Mouse (Mus musculus) layer of hippocampus, adult 18-20 months (tissue): Measurements from ENCODE around the gene Ift80. TPM values are rescaled to one million over a fixed set of nuclear protein-coding genes. Genes with fewer than 3 reads are reported as not detected.
A peak's percentile ranks its signal among the peaks of the same experiment; 100 is the strongest.
"Not testable (repeated sequence)": the region's sequence is repeated elsewhere in the genome, so short reads cannot be mapped to it uniquely, and the experiment has no call there.

Experiments used
- DNase-seq, 2 experiments: peaks; one replicate each; pipeline ENCODE4 v3.0.0; 2022; ENCODE audit warnings: low spot score in 2 of 2
- long read RNA-seq: library from polyadenylated mRNA; stranded (forward); transcript quantifications from one replicate; pipeline ENCODE4 v2.0.0, GENCODE M21; 2021
- total RNA-seq, 2 experiments: library from RNA; stranded (reverse); gene quantifications; 2 replicates each; pipeline ENCODE4 v1.2.3; 2021

Ift80 gene
- total RNA-seq: 10 to 100 TPM; 24.6 to 25.2 TPM
- long read RNA-seq, full-length matches to known transcripts: 9 of 15 reads
- long read RNA-seq, partial matches to known transcripts: 4 of 15 reads
- long read RNA-seq, other reads (novel, unspliced or antisense): 2 of 15 reads

DNA sequence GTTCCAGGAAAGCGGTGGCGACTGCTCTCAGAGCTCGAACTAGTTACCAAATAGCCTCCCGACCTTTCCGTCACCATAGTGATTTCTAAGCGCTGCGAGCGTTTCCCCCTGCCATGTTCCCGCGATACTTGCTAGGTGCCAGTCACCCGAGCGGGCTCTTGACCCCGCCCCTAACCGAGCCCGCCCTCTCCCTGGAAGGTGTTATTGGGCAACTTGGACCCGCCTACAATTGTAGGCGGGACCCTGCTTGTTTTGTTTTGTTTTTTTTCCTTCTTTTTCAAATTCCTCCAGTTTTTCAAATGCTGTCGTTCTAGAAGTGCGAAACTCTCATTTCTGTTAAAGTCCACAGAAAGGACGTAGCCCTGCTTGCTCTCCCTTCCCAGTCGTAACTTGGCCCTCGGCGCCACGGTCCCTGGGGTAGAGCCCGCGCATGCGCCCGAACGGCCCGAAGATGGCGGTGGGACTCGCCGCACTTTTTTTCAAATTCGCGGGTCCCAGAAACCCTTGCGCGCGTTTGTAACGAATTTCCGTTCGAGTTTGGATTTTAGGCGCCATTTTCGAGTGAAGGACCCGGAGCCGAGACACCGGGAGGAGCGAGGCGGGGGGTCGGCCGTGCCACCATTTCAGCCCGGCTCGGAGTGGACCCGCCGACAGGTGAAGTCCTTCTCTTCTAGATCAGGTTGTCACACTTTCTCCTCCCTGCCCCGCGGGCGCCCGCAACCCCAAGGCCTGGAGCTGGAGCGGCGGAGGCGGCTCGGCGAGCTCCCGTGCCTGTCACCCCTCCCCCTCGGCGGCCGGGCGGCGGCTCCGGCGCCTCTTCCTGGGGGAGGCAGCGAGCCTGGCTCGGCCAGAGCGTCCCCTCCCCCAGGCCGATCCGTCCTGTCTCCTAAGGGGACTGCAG lies at the start of gene Ift80, which contains the start of gene Smc4:
Ift80 (minus strand) TSS at position 134 of the 901 bp plus-strand sequence.
Smc4 (plus strand) TSS at position 302 of the 901 bp plus-strand sequence.
- peak; percentile 92 to 97 for DNase-seq

GRCm38 (mm10) chr3:69051894-69052293 lies 47.5 kb upstream of the Ift80 start:
- DNase-seq: no peak

DNA sequence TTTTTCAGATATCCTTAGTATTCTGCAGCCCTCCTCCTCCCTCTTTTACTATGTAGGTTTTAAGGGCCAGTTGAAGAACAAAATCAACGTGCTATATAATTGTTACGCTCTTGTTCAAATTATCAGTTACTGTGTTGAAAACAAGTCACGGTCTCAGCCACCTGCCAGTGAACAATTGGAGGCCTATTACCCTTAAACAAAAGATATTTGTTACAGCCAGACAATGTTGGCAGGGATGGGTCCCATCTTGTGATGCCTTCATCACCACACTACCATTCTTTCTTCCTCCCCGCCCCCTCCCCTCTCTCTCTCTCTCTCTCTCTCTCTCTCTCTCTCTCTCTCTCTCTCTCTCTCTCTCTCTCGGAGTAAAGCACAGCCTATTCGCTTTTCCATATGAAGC lies 44.6 kb upstream of the Ift80 start:
- peak in 1 of 2 experiments; percentile 54 for DNase-seq

DNA sequence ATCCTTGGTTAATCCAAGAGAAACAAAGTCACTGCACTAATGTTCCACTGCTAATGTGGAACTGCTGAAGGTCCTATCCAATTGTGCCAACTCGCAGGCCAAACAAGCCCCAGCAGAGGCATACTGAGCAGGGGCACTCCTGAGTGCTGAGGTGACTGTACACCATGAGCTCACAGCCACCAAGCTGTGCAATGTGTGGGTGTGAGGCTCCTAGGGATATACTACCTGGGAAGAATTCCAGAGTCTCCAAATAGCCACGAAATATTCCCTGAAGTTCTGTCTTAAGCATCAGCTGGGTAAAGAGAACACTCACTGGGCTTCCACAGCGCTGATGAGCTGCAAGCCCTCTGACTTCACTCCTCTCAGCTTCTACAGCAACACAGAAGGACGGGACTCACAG lies 43.3 kb upstream of the Ift80 start:
- DNase-seq: no peak

GRCm38 (mm10) chr3:69046509-69046908 lies 42.1 kb upstream of the Ift80 start:
- DNase-seq: no peak

DNA sequence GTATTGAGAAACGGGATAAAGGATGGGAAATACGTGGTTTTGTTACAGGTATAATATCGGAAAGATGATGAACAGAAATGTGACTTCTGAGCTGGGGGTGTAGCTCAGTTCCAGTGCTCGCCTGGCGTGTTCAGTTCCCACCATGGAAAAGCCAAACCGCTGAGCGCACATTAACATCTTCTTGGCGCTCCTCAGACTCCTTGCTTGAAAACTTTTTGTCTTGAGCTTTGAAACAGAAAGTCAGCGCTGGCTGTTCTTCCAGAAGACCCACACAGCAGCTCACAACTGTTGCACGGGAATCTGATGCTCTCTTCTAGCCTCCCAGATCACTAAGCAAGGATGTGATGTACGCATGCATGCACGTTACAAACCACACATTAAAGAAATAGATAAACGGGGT lies 41.4 kb upstream of the Ift80 start:
- no peak for DNase-seq

- DNase-seq: no peak
Observed at GRCm38 (mm10) chr3:69045400-69045703, 41.0 kb upstream of the Ift80 start.

GRCm38 (mm10) chr3:69044645-69045399 lies 40.5 kb upstream of the Ift80 start, which contains the start of gene Trim59:
Gene Trim59 (minus strand): TSS chr3:69044755.
- peak; percentile 81 to 89 for DNase-seq

GRCm38 (mm10) chr3:69044167-69044591 lies 39.8 kb upstream of the Ift80 start:
- DNase-seq: no peak

- no peak for DNase-seq
Observed at GRCm38 (mm10) chr3:69041298-69041697, 36.9 kb upstream of the Ift80 start.

- DNase-seq: no peak
Observed at GRCm38 (mm10) chr3:69040105-69040504, 35.7 kb upstream of the Ift80 start.

DNA sequence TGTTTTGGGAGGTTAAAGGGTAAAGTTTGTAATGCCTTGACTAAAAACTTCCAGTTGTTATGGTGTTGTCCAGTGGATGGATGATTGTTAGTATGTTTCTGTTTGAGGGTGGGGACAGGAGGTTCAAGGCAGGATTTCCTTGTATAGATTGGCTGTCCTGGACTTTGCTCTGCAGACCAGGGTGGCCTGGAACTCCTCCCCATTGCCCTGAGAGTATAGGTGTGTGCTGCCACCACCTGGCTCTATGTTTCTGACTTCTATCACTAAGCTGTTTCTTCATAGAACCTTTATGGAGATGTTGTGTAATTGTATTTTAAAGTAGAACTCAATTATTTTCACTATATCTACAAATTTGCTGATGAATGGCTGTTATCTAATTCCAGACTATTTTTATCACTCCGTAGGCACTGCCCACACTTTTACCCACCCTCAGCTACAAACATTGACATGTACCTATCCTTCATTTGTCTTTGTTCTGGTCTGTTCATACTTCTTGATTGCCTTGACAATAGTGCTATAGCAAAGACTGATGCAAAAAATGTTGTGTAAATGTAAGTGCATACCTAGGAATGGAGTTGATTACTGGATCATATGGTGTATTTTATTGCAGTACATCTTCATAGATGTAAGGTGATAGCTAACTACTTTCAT lies 21.9 kb upstream of the Ift80 start:
- DNase-seq: no peak

DNA sequence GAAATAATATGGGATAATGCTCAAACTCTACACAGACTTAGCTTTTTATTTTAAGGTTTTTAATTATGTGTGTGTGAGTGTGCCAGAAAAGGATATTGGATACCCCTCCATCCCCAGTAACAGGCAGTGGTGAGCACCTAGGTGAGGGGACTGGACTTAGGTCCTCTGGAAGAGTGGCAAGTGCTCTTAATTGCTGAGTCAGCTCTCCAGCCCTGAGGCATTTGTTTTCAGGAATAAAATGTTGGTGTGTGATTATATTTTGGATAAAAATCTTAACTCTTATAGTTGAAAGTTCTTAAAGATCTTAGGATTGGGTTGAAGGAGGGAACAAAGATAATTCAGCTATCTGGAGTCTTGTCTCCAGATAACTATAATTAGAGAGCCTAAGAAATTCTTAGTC lies 16.4 kb upstream of the Ift80 start:
- no peak for DNase-seq

DNA sequence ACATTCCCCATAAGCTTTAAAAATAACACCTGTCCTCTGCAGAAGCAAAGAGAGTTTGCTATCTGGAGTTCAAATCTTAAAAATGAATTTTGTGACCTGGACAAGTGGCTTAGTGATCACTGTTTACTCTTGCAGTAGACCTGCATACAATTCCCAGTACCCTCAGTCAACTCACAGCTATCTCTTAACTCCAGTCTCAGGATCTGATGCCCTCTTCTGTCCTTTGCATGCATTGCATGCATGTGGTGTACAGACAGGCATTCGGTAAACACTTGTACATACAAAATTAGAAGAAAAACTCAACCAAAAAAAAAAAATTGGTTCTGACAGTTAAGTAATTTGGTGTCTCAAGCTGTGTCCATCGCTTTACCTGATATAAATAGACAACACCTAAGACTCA lies 15.9 kb upstream of the Ift80 start:
- no peak for DNase-seq

DNA sequence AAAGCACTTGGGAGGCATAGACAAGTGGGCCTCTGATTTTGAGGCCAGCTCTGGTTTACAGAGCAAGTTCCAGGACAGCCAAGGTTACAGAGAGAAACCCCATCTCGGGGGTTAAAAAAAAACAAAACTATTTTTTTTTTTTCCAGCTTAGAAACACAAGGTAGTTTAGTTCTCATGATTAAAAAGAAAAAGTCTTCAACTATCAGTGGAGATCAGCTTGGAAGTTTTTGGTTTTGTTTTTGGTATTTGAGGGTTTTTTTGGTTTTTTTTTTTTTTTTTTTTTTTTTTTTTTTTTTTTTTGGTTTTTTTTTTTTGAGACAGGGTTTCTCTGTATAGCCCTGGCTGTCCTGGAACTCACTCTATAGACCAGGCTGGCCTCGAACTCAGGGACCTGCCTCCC lies 14.3 kb upstream of the Ift80 start:
- DNase-seq: not testable (repeated sequence)

DNA sequence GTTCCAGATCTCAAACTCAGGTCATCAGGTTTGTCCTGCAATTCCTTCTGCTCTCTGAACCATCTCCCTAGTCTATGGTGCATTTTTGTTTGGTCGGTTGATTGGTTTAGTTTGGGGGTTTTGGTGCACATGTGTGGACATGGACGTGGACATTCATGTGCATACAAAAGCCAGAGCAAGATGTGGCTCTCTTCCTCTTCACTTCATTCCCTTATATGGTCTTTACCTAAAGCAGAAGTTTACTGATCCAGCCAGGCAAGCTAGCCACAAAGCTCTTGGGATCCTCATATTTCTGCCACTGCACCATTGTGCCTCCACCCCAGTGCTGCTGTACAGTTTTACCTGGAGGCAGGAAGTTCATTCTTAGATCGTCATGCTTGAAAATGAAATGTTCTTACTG lies 12.8 kb upstream of the Ift80 start:
- no peak for DNase-seq

DNA sequence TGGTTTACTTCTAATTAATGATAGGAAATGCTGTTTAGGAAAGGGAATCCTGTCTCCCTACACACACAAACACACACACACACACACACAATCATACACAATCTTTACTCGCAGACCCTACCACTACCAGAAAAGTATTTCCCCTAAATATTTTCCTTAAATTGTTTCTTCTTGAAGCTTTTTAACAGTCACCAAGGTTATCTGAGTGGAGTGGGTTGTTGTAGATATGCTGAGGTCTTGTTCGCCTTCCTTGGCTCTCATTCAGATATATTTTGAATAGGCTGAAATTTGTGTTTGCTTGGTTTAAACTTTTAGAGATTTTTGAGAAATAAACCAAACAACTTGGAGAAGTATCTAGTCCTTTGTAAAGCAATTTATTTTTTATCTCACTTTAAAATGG lies 4.5 kb upstream of the Ift80 start:
- DNase-seq: no peak

- DNase-seq: peak in 1 of 2 experiments; percentile 3
Observed at GRCm38 (mm10) chr3:69006246-69006760, 1.9 kb upstream of the Ift80 start.

GRCm38 (mm10) chr3:69005338-69006245 lies 1.2 kb upstream of the Ift80 start:
- peak; percentile 15 for DNase-seq

GRCm38 (mm10) chr3:69004055-69004436 lies 324 bp downstream of the Ift80 start:
- DNase-seq: no peak
